Mouse (Mus musculus) liver, adult 2 months (tissue): ENCODE data around the gene Hdgf. TPM values are rescaled to one million over a fixed set of nuclear protein-coding genes. Genes with fewer than 3 reads are reported as not detected.
A peak's percentile ranks its signal among the peaks of the same experiment; 100 is the strongest.

Experiments used
- DNase-seq: peaks from one replicate; pipeline ENCODE4 v3.0.0-alpha.2; 2011; ENCODE audit warnings: low read depth, low spot score; ENCODE audit errors: extremely low read depth
- H3K27ac ChIP-seq: fragments of 200-500 bp; replicated peaks from 2 replicates; pipeline ENCODE4 v1.5.1; 2012; ENCODE audit warnings: low read depth, mild to moderate bottlenecking, control low read depth, inconsistent platforms, low read length; ENCODE audit not compliant: insufficient read depth
- H3K27me3 ChIP-seq: fragments of 200-500 bp; 2 replicates; pipeline ENCODE4 v1.6.1; 2012; ENCODE audit warnings: mild to moderate bottlenecking, moderate library complexity, low read length, inconsistent platforms; ENCODE audit not compliant: control insufficient read depth, insufficient read depth
- H3K36me3 ChIP-seq: fragments of 200-500 bp; 2 replicates; pipeline ENCODE4 v1.6.1; 2012; ENCODE audit warnings: low read length, inconsistent platforms; ENCODE audit not compliant: control insufficient read depth, insufficient read depth
- H3K4me1 ChIP-seq: fragments of 200-500 bp; 2 replicates; pipeline ENCODE4 v1.6.1; 2011; ENCODE audit warnings: low read length; ENCODE audit not compliant: control insufficient read depth, insufficient read depth
- H3K4me3 ChIP-seq: fragments of 200-500 bp; 2 replicates; pipeline ENCODE4 v1.5.1; 2011; ENCODE audit warnings: low read depth, mild to moderate bottlenecking, control low read depth, low read length, moderate library complexity; ENCODE audit not compliant: insufficient read depth
- H3K79me2 ChIP-seq: fragments of 200-500 bp; 2 replicates; pipeline ENCODE4 v1.6.1; 2012; ENCODE audit warnings: inconsistent platforms, mild to moderate bottlenecking, low read length, moderate library complexity; ENCODE audit not compliant: control insufficient read depth, insufficient read depth
- H3K9ac ChIP-seq: fragments of 200-500 bp; 2 replicates; pipeline ENCODE4 v1.6.1; 2012; ENCODE audit warnings: low read depth, mild to moderate bottlenecking, control low read depth, inconsistent platforms, low read length
- CTCF ChIP-seq: fragments of 200-500 bp; IDR thresholded peaks from 2 replicates; pipeline ENCODE4 v1.5.1; 2011; ENCODE audit warnings: low read depth, low read length, control low read depth
- POLR2A ChIP-seq: fragments of 200-500 bp; IDR thresholded peaks from 2 replicates; pipeline ENCODE4 v1.6.1; 2011; ENCODE audit warnings: low read length, control low read depth; ENCODE audit not compliant: insufficient read depth; ENCODE audit errors: extremely low read depth
- WGBS: fragments of 180-500 bp; shearing (Covaris S2); methylation state at CpG from one replicate; pipeline ENCODE4 v1.1.7; 2018; 5-methylcytosine and 5-hydroxymethylcytosine counted together
- polyA plus RNA-seq: library from polyadenylated mRNA; depleted of rRNA; stranded (reverse); fragments of >200 nt; gene quantifications from 2 replicates; pipeline ENCODE4 v1.2.3, GENCODE M21; 2012
- total RNA-seq: library from RNA; depleted of rRNA; stranded (reverse); fragments of >200 nt; gene quantifications from 2 replicates; pipeline ENCODE4 v1.2.3, GENCODE M21; 2014

The Hdgf gene
- total and polyA plus RNA-seq, 2 experiments: 58.8 to 74.7 TPM

DNA sequence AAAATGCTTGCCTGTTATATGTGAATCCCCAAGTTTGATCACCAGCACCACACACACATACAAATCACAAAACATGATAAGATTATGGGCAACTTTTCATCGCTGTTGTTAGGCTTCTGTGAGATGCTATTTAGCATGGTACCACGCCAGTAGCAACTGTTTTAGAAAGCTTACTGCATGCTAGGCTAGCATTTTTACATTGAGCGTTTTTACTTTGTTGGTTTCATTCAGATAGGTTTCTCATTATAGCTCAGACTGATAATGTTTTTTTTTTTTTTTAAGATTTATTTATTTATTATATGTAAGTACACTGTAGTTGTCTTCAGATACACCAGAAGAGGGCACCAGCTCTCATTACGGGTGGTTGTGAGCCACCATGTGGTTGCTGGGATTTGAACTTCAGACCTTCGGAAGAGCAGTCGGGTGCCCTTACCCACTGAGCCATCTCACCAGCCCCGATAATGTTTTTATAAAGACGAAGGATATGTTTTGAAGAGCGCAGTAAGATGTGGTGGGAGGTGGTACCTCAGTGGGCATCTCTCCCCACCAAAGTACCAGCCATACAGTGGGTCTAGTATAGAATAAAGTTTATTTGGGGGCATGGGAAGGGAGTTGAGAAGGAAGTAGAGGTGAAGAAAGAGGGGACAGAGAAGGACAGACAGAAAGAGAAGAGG is 14.3 kb downstream of the Hdgf start:
- Histone ChIP-seq H3K27me3 (no peaks in the 10 kb centered on the region), H3K36me3 (peaks cover 35% of the 10 kb centered on the region), H3K9ac (no peak overlapping the region), H3K79me2 (no peaks in the 10 kb centered on the region), H3K4me1 (peaks cover 4% of the 10 kb centered on the region; the same call in 1 of the 2 replicates), H3K27ac (no peak overlapping the region), H3K4me3 (peak overlapping the region; percentile 71; the same call in 1 of the 2 replicates)
- DNase-seq: no peak
- WGBS: 51% methylated on average over 9 of the region's 9 CpGs
- TF ChIP-seq POLR2A (no peak), CTCF (no peak)

DNA sequence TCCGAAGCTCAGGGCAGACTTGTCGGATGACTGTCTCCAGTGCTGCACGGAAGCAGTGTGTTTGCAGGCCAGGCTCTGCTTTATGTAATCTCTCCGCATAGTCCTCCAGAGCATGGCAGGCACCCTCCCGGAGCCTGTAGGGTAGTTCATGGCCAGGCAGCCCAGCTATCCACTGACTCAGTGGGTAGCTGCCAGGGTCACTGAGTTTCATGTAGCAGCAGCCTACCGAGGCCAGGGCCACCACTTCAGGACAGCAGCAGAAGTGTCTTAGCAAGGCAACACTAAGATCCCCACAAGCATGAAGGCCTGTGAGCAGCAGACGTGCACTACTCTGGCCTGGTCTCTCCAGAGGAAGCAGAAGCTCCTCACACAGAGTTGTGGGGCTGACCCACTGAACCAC is 18.9 kb downstream of the Hdgf start:
- 91% methylated on average over 7 of the region's 7 CpGs for WGBS
- no peak overlapping the region for H3K27ac ChIP-seq
- DNase-seq: no peak

DNA sequence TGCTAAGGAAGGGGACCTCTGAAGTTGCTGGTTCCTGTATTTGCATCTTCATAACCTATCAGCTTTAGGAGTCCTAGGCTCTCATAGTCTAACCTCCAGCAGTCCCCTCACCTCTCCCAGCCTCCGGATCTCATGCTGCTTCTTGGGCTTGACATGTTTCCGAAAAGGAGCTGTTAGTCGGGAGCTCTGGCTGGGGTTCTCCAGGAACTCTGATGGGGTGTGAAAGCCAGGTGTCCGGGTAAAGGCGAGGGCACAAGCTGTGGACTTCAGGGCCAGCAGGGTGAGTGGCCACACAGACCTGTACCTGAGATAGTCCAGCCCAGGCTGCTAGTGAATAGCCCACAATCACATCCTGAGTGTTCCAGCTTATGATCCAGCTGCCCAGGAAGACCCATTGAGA is 21.3 kb downstream of the Hdgf start:
- DNase-seq: no peak
- Histone ChIP-seq H3K36me3 (peaks cover 29% of the 10 kb centered on the region), H3K79me2 (peaks cover 28% of the 10 kb centered on the region), H3K9ac (no peak overlapping the region), H3K4me1 (peaks cover 17% of the 10 kb centered on the region), H3K27ac (no peak overlapping the region), H3K27me3 (no peaks in the 10 kb centered on the region), H3K4me3 (no peak overlapping the region)
- 96% methylated on average over 5 of the region's 5 CpGs for WGBS
- no peak for TF ChIP-seq POLR2A
- TF ChIP-seq CTCF: no peak

More for the DNA sequence above, 18.9 kb downstream of the Hdgf start:
- TF ChIP-seq CTCF (no peak), POLR2A (no peak)
- H3K36me3 ChIP-seq: peaks cover 32% of the 10 kb centered on the region
- H3K4me1 ChIP-seq: peaks cover 7% of the 10 kb centered on the region
- H3K79me2 ChIP-seq: peaks cover 12% of the 10 kb centered on the region; the same call in 1 of the 2 replicates
- no peak overlapping the region for H3K9ac ChIP-seq
- no peak overlapping the region for H3K4me3 ChIP-seq
- H3K27me3 ChIP-seq: no peaks in the 10 kb centered on the region

DNA sequence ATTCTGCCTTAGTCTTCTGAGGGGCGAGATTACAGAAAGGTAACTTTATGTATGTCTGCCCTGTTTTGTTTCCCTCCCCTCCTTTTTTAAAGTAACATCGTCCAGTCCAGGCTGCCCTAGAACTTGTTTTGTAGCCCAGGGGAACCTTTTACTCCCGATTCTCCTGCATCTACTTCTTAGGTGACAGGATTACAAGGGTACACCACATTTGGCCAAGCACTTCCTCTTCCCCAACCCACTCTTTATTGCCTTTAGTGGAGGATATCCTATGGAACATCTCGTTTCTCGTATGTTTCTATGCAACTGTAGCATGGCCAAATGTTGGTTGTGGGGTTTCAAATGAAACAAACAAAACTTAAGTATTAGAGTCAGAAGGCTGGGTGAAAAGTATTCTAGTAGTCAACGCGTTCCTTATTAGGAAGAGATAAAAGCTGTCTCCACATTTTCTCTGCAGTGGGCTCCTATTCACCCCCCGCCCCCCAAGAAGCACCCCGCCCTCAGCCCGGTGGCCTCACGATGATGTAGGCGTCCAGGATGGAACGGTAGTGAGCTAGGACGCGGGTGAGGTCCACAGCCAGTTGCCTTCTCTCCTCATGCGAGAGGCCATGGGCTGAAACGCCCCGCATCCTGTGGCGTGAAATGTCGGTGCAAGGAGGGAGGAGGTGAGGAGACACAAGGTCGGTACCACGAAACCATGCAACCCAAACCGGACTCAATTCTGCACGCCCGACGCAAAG is 23.4 kb downstream of the Hdgf start:
- 2% methylated on average over 26 of the region's 26 CpGs for WGBS
- no peak for TF ChIP-seq POLR2A
- TF ChIP-seq CTCF: no peak
- peak overlapping the region; percentile 76 for H3K4me3 ChIP-seq

DNA sequence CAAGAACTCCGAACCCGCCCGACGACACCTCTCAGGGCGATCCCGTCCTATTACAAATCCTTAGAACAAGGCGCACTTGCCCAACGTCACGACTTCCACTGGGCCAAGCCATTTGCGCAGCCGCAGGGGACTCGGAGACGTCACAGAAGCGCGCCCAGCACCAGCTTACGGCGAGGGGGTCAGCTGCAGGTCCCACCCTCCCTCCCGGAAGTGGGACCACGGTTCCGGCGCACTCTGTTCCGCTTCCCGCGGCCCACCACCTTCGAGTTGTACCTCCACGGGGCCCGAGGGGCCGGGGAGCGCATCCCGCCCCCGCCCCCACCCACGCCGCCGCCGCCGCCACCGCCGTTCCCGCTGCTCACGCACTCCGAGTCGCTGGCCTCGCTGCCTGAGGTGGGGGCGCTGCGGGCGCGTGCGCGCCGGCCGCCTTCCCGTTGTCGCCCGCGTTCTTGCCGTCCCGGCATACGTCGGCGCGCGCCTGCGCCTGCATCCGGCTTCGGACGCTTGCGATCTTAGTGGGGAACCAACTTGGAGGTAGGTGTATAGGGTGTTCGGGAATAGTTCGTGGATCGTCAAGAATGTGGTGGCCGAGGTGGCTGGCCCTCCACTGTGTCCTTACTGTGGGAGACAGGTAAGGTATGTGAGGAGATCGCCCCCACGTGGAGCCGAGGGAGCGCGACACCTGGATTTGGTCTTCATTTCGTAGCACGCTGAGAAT is 24.1 kb downstream of the Hdgf start, which contains the start of the genes Isg20l2 and Rrnad1:
Gene Isg20l2, plus strand, starts transcription at position 237 of the 718 bp plus-strand sequence.
Gene Rrnad1, minus strand, starts transcription at position 640 of the 718 bp plus-strand sequence.
- H3K4me1 ChIP-seq: peaks cover 28% of the 10 kb centered on the region
- no peaks in the 10 kb centered on the region for H3K27me3 ChIP-seq
- H3K9ac ChIP-seq: peak within 1 kb of the TSS; percentile 82
- WGBS: under 1% methylated on average over 78 of the region's 78 CpGs
- DNase-seq: peak; percentile 93
- H3K79me2 ChIP-seq: peaks cover 32% of the 10 kb centered on the region
- no peak; the same call in 1 of the 2 replicates for TF ChIP-seq POLR2A
- TF ChIP-seq CTCF: peak; percentile 89
- H3K27ac ChIP-seq: peak within 1 kb of the TSS; percentile 65
- H3K36me3 ChIP-seq: peaks cover 9% of the 10 kb centered on the region; the same call in 1 of the 2 replicates
- peak within 1 kb of the TSS; percentile 76 for H3K4me3 ChIP-seq

More for the DNA sequence above, 23.4 kb downstream of the Hdgf start:
- H3K79me2 ChIP-seq: peaks cover 28% of the 10 kb centered on the region
- H3K9ac ChIP-seq: peak overlapping the region; percentile 82
- H3K27ac ChIP-seq: peak overlapping the region; percentile 40
- peaks cover 12% of the 10 kb centered on the region for H3K36me3 ChIP-seq
- H3K4me1 ChIP-seq: peaks cover 24% of the 10 kb centered on the region
- no peak for DNase-seq
- no peaks in the 10 kb centered on the region for H3K27me3 ChIP-seq
